Mouse (Mus musculus) granulocyte monocyte progenitor cell, adult 5-6 weeks (primary cell): ENCODE data around the gene Ntm. TPM values are rescaled to one million over a fixed set of nuclear protein-coding genes. Genes with fewer than 3 reads are reported as not detected.

Source experiments
- ATAC-seq: replicated peaks from 2 replicates; pipeline ENCODE4 v1.8.0; 2016; ENCODE audit warnings: mild to moderate bottlenecking, moderate TSS enrichment, inconsistent platforms; ENCODE audit not compliant: poor library complexity, severe bottlenecking
- total RNA-seq, 2 experiments: library from RNA; stranded (forward) in 1 of 2; stranded (reverse) in 1 of 2; fragments of 200-712, 200-1000 nt in 1 of 2; fragments of >200 nt in 1 of 2; fragmentation: Nextera tagmentation in 1 of 2; gene quantifications; 2 replicates each; pipeline ENCODE4 v1.2.3; 2014 to 2017

Gene Ntm
- total RNA-seq, 2 experiments from 2014 or later = not detected

GRCm38 (mm10) chr9:29269277-29269646 lies 693.7 kb downstream of the Ntm start:
- ATAC-seq = no peak

- ATAC-seq = no peak
These were observed 694.2 kb downstream of the Ntm start for GRCm38 (mm10) chr9:29268583-29269276.

GRCm38 (mm10) chr9:29267663-29268062 lies 695.3 kb downstream of the Ntm start:
- ATAC-seq = no peak

- ATAC-seq = no peak
These were observed 697.8 kb downstream of the Ntm start for GRCm38 (mm10) chr9:29265177-29265576.

- ATAC-seq = no peak
These were observed 700.1 kb downstream of the Ntm start for GRCm38 (mm10) chr9:29262836-29263235.

- ATAC-seq = no peak
These were observed 710.1 kb downstream of the Ntm start for GRCm38 (mm10) chr9:29252866-29253265.

- ATAC-seq = no peak
These were observed 712.1 kb downstream of the Ntm start for GRCm38 (mm10) chr9:29250813-29251212.

GRCm38 (mm10) chr9:29247812-29248211 lies 715.1 kb downstream of the Ntm start:
- ATAC-seq = no peak

- ATAC-seq = no peak
These were observed 718.9 kb downstream of the Ntm start for GRCm38 (mm10) chr9:29244006-29244405.

- ATAC-seq = no peak
These were observed 720.2 kb downstream of the Ntm start for GRCm38 (mm10) chr9:29242497-29243422.

GRCm38 (mm10) chr9:29240797-29241196 lies 722.1 kb downstream of the Ntm start:
- no peak for ATAC-seq

- ATAC-seq = no peak
These were observed 724.0 kb downstream of the Ntm start for GRCm38 (mm10) chr9:29238973-29239372.

- ATAC-seq = no peak
These were observed 726.2 kb downstream of the Ntm start for GRCm38 (mm10) chr9:29236752-29237151.

GRCm38 (mm10) chr9:29227747-29228146 lies 735.2 kb downstream of the Ntm start:
- ATAC-seq = no peak

- no peak for ATAC-seq
These were observed 739.9 kb downstream of the Ntm start for GRCm38 (mm10) chr9:29222915-29223545.

- ATAC-seq = no peak
These were observed 741.9 kb downstream of the Ntm start for GRCm38 (mm10) chr9:29220941-29221615.

- no peak for ATAC-seq
These were observed 742.4 kb downstream of the Ntm start for GRCm38 (mm10) chr9:29220493-29220892.

- no peak for ATAC-seq
These were observed 745.0 kb downstream of the Ntm start for GRCm38 (mm10) chr9:29217951-29218350.

- no peak for ATAC-seq
These were observed 746.4 kb downstream of the Ntm start for GRCm38 (mm10) chr9:29216528-29216927.

GRCm38 (mm10) chr9:29215796-29216195 lies 747.1 kb downstream of the Ntm start:
- no peak for ATAC-seq

- ATAC-seq = no peak
These were observed 747.7 kb downstream of the Ntm start for GRCm38 (mm10) chr9:29215241-29215640.
